Comparison of ENCODE assay signal across 8 mouse cellular contexts in genomic region chr13:76383972-76384663, GRCm38 (mm10). TPM values are rescaled to one million over a fixed set of nuclear protein-coding genes. Genes with fewer than 3 reads are reported as not detected.
DNase-seq lines count a peak whose midpoint lies in the region; ATAC-seq lines count a peak whose summit lies in the region.

Gene Mctp1, plus strand, starts transcription at chr13:76384535.

- peak; percentile 81 for ATAC-seq in hindbrain, embryonic 15.5 days (ENCODE audit: low FRiP score, low read depth)

- peak; percentile 66 to 89 for DNase-seq in adrenal gland, adult (ENCODE audit: inconsistent age in 2 of 2, low spot score in 1 of 2)
- DNase-seq in cerebellum, postnatal 36 days: peak; percentile 70 to 71
- DNase-seq in gastrocnemius, adult 18-20 months (ENCODE audit: low spot score): peak; percentile 8
- peak; percentile 32 to 36 for DNase-seq in left cerebral cortex, adult 8-10 months (ENCODE audit: low spot score in 2 of 2)
- peak; percentile 47 to 51 for DNase-seq in right cerebral cortex, adult 2 months (ENCODE audit: low spot score in 2 of 2)
- DNase-seq in natural killer cell, adult 2 months (ENCODE audit: low spot score in 2 of 2): no peak

- no peaks in the 10 kb centered on the region for H3K9me3 ChIP-seq in hindbrain, embryonic 15.5 days

- WGBS in hindbrain, embryonic 15.5 days: under 1% methylated on average over 52 of the region's 62 CpGs
- WGBS in macrophage (ENCODE audit: missing documents): 1% methylated on average over 56 of the region's 62 CpGs

- peaks cover 11% of the 10 kb centered on the region; the same call in 1 of the 2 replicates for H3K4me1 ChIP-seq in hindbrain, embryonic 15.5 days (replicated peaks)

- H3K4me2 ChIP-seq in hindbrain, embryonic 15.5 days: peak within 1 kb of the TSS; percentile 98

- peak within 1 kb of the TSS; percentile 58 for H3K27ac ChIP-seq in hindbrain, embryonic 15.5 days (replicated peaks)
- H3K27ac ChIP-seq in macrophage: no peak within 1 kb of the TSS

- no peaks in the 10 kb centered on the region for H3K79me2 ChIP-seq in macrophage (ENCODE audit: inconsistent target)

- H3K27me3 ChIP-seq in hindbrain, embryonic 15.5 days: peaks cover 8% of the 10 kb centered on the region

- peak within 1 kb of the TSS; percentile 74 for H3K9ac ChIP-seq in hindbrain, embryonic 15.5 days

- H3K4me3 ChIP-seq in hindbrain, embryonic 15.5 days: peak within 1 kb of the TSS; percentile 93
- H3K4me3 ChIP-seq in macrophage (ENCODE audit: inconsistent target): peak within 1 kb of the TSS; percentile 25

- H3K36me3 ChIP-seq in hindbrain, embryonic 15.5 days: no peaks in the 10 kb centered on the region
- no peaks in the 10 kb centered on the region for H3K36me3 ChIP-seq in macrophage (ENCODE audit: inconsistent target)

RNA-seq across cellular contexts. Expression of gene Mctp1, which starts in this region (rescaled TPM):
- total RNA-seq in gastrocnemius, adult 18-20 months (2021): 1 to 10 TPM; 1.4 to 1.6 TPM
- 3.9 and 4.3 TPM in 2 replicates for polyA plus RNA-seq in hindbrain, embryonic 15.5 days (2015; fragmentation: Nextera tagmentation; extraction: Ambion mirVana)
- total RNA-seq in left cerebral cortex, adult 8-10 months (2022): 10 to 100 TPM; 69.5 to 79.3 (median 75.1) TPM
- 100 to 1,000 TPM in 12 of 26 experiments, 10 to 100 TPM in 14; 29.5 to 208 (median 79.3) TPM for total RNA-seq in macrophage (2018; cell fraction: chromatin; rRNA removed)
- 10 to 100 TPM in 24 of 26 experiments, 1 to 10 TPM in 2; 9.5 to 38.8 (median 24.3) TPM for total RNA-seq in macrophage (2018; cell fraction: cytosol; rRNA removed)
- 100 to 1,000 TPM in 10 of 26 experiments, 10 to 100 TPM in 16; 19.6 to 153 (median 58.5) TPM for total RNA-seq in macrophage (2018; cell fraction: nucleus; rRNA removed)
- 13.5 to 23.3 TPM (median 20.2 TPM) in 3 replicates for polyA plus RNA-seq in macrophage (2018)

Comparison
In these comparisons a context has a peak if more than half of its experiments do, and no peak if none do; other contexts are left out.
1. RNA of gene Mctp1 (total RNA-seq): 69.5 to 79.3 TPM in left cerebral cortex, adult 8-10 months; 1.4 to 1.6 TPM in gastrocnemius, adult 18-20 months; every median in the first group is over 10 times any median in the second.
2. DNase-seq: peak in adrenal gland, adult (2 of 2), cerebellum, postnatal 36 days (2 of 2), gastrocnemius, adult 18-20 months (single experiment), left cerebral cortex, adult 8-10 months (2 of 2) and right cerebral cortex, adult 2 months (2 of 2); none in natural killer cell, adult 2 months (0 of 2).